Mouse (Mus musculus) embryonic facial prominence, embryonic 10.5 days (tissue): ENCODE data around the gene Slc25a21. TPM values are rescaled to one million over a fixed set of nuclear protein-coding genes. Genes with fewer than 3 reads are reported as not detected.

Experiments
- DNase-seq: peaks from one replicate; pipeline ENCODE4 v3.0.0-alpha.2; 2017; ENCODE audit warnings: low spot score
- H3K27ac ChIP-seq: fragments of 300-500 bp; sonication (generic); replicated peaks from 2 replicates; pipeline ENCODE4 v1.5.1; 2016; ENCODE audit warnings: mild to moderate bottlenecking
- H3K27me3 ChIP-seq: fragments of 300-500 bp; sonication (generic); replicated peaks from 2 replicates; pipeline ENCODE4 v1.6.1; 2016; ENCODE audit warnings: low read depth, mild to moderate bottlenecking; ENCODE audit not compliant: poor library complexity, severe bottlenecking
- H3K36me3 ChIP-seq: fragments of 300-500 bp; sonication (generic); replicated peaks from 2 replicates; pipeline ENCODE4 v1.6.1; 2016; ENCODE audit warnings: mild to moderate bottlenecking, moderate library complexity
- H3K4me1 ChIP-seq: fragments of 300-500 bp; sonication (generic); 2 replicates; pipeline ENCODE4 v1.6.1; 2016
- H3K4me3 ChIP-seq: fragments of 300-500 bp; sonication (generic); 2 replicates; pipeline ENCODE4 v1.5.1; 2016; ENCODE audit warnings: mild to moderate bottlenecking, moderate library complexity
- H3K9me3 ChIP-seq: fragments of 300-500 bp; sonication (generic); 2 replicates; pipeline ENCODE4 v1.6.1; 2016; ENCODE audit warnings: mild to moderate bottlenecking
- WGBS: fragments of 180-500 bp; shearing (Covaris S2); methylation state at CpG from one replicate; pipeline ENCODE4 v1.1.7; 2016; 5-methylcytosine and 5-hydroxymethylcytosine counted together
- polyA plus RNA-seq: library from polyadenylated mRNA; unstranded; fragments of >200 nt; fragmentation: Nextera tagmentation; extraction: Ambion mirVana; gene quantifications from 2 replicates; pipeline ENCODE4 v1.2.1, GENCODE M21; 2016

The Slc25a21 gene
- polyA plus RNA-seq, 1 experiment from 2014 or later = 2.9 TPM

DNA sequence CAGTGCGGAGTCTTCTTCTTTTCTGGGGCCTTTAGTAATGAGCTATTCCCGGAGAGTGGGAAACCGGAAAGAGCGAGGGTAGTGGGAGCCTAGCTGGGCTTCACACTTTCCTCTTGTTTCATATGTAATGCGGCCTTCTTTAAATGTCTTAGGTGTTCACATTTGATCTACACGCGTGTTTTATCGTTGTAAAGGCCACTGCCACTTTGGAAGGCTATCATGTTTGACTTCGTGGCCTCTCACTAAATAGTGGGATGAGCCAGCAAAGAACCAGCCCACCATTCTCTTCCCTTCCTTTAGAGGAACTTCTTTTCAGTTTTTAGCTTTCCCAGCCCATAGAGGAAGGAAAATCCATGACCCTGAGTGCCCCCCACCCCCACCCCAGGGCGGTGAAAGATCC lies 507.9 kb downstream of the Slc25a21 start:
- 2% methylated on average over 10 of the region's 10 CpGs for WGBS
- H3K4me1 ChIP-seq = peaks cover 43% of the 10 kb centered on the region
- H3K27me3 ChIP-seq = peaks cover 100% of the 10 kb centered on the region
- DNase-seq = no peak
- no peaks in the 10 kb centered on the region for H3K9me3 ChIP-seq
- H3K36me3 ChIP-seq = no peaks in the 10 kb centered on the region
- peak overlapping the region; percentile 52 for H3K4me3 ChIP-seq
- no peak overlapping the region for H3K27ac ChIP-seq

DNA sequence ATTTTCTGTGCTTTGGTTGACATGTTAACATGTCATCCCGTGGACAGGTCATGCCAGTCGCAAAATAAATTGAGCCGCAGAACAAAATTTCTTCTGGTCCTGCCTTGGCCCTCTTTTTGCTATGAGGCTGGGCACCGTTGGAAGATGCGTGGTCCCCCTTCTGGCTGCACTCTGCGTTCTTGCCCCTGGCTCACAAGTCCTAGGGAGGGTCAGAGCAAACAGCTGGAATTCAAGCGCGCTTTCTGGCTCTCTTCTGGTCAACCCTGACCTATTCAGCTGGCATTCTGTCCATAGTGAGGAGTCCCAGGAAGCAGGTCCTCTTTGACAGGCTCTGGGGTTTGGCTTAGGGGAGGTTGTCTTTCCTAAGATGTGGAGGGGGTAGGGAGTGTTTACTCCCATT lies 508.4 kb downstream of the Slc25a21 start:
- Histone ChIP-seq H3K9me3 (no peaks in the 10 kb centered on the region), H3K4me3 (no peak overlapping the region), H3K36me3 (no peaks in the 10 kb centered on the region), H3K4me1 (peaks cover 43% of the 10 kb centered on the region), H3K27me3 (peaks cover 100% of the 10 kb centered on the region), H3K27ac (no peak overlapping the region)
- 3% methylated on average over 8 of the region's 8 CpGs for WGBS
- peak; percentile 42 for DNase-seq

DNA sequence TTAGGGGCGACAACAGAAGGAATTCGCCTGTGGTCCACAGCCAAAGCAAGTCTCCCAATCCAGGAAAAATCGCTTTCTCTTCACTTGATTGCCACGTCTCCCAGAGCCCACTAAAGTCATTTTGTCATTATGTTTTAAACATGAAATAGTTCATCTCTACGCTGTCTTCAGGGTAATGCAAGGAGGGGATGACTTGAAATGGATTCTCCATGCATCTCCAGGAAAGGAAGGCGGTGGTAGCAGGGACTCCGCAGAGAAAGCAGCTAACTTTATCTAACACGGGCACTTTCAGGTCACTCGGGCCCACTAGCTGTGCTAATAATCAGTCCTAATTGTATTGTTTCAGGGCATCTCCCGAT lies 508.8 kb downstream of the Slc25a21 start:
- Histone ChIP-seq H3K27ac (no peak overlapping the region), H3K27me3 (peaks cover 100% of the 10 kb centered on the region), H3K4me1 (peaks cover 41% of the 10 kb centered on the region), H3K4me3 (no peak overlapping the region), H3K36me3 (no peaks in the 10 kb centered on the region), H3K9me3 (no peaks in the 10 kb centered on the region)
- no peak for DNase-seq
- 3% methylated on average over 10 of the region's 10 CpGs for WGBS

DNA sequence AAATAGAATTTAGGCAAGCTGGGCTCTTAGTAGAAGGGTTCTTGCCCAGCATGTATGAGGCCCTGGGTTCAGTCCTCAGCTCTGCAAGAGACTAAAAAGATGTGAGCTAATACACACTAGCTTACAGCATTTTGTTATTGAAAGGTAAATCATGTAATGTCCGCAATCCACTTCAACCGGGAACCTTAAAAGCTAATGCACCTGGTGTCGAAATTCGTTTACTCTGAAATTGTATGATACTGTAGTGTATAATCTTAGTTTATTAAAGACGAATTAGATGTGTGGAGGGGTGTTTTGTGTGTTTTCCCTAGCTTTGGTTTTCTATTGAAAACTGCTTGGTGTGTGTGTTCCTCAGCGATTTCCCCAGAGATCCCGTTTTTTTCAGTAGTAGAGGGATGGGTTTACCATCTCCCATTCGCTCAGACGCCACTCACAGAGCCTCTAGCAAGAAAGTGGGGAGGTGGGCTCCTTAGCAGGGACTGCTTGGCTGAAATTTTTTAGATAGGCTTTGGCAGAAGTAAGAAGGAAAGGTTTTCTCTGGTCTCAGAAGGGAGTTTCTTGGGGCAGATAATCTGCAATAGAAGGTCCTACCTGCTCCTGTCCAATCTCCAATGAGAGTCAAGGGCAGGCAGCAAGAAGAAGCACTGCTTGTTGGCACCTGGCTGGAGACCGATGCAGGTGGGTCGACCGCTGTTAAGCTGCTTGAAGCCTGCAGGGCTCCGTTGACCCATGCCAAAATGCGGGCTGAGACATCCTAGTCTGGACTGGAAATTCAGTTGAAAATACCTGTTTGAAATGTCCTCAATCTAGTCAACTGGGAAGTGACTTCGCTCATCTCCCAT lies 509.4 kb downstream of the Slc25a21 start:
- Histone ChIP-seq H3K27ac (no peak overlapping the region), H3K36me3 (no peaks in the 10 kb centered on the region), H3K4me3 (no peak overlapping the region), H3K9me3 (no peaks in the 10 kb centered on the region), H3K4me1 (peaks cover 37% of the 10 kb centered on the region), H3K27me3 (peaks cover 100% of the 10 kb centered on the region)
- DNase-seq = peak; percentile 49
- WGBS = 5% methylated on average over 15 of the region's 15 CpGs

DNA sequence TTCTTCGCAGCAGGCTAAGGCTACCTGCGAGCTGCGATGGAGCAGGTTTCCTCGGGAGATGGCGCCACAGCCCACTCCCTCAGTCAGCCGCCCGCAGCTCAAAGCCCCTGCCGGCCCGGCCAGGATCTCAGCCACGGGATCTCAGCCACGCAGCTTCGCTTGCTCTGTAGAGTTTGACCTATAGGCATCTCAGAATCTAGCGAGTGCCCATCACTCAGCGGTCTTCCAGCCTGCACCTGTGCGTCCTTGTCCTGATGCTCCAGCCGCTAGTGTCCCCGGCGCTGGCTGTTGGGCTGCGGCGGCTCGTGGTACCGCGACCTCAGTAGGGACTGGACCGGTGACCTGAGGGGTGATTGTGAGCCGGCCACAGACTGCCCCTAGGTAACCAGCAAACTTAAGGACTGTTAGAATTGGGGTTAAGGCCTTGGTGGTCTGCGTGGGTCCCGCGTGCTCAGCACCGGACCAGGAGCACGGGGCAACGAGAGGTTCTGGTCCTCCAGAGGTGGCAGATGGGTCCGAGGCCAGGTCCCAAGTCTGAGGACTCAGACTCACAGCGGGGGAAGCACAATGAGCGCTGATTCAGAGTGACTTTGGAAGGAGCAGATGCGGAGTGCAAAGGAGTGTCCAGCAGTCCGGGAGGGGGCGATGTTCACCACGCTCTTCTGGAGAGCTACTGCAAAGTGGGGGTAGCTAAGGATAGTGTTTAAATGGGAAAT lies 516.0 kb downstream of the Slc25a21 start:
- DNase-seq = peak; percentile 83
- WGBS = under 1% methylated on average over 38 of the region's 38 CpGs
- H3K36me3 ChIP-seq = no peaks in the 10 kb centered on the region
- no peaks in the 10 kb centered on the region for H3K9me3 ChIP-seq
- peaks cover 86% of the 10 kb centered on the region for H3K27me3 ChIP-seq
- H3K4me3 ChIP-seq = peak overlapping the region; percentile 62
- H3K4me1 ChIP-seq = peaks cover 15% of the 10 kb centered on the region
- peak overlapping the region; percentile 70 for H3K27ac ChIP-seq

DNA sequence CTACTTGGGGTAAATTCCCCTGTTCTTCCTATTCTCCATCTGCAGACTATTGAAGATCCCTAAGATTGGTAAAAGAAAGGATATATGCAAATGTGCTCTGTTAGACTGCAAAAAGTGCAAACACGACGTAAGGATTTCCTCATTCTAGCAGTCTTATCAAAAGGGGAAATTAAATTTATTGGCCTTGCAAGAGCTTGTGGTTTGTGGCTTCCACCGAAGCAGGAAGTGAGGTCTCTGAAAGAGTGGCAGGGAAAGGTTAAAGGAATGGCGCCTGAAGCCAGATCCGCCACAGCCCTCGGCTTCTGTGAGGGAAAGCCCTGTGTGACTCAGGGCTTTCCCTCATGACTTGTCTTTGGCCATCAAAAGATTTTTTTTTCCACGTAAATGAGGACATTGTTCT lies 519.7 kb downstream of the Slc25a21 start:
- Histone ChIP-seq H3K4me3 (no peak overlapping the region), H3K9me3 (no peaks in the 10 kb centered on the region), H3K4me1 (peaks cover 15% of the 10 kb centered on the region), H3K36me3 (no peaks in the 10 kb centered on the region), H3K27me3 (peaks cover 49% of the 10 kb centered on the region), H3K27ac (no peak overlapping the region)
- 63% methylated on average over 7 of the region's 7 CpGs for WGBS
- DNase-seq = no peak

DNA sequence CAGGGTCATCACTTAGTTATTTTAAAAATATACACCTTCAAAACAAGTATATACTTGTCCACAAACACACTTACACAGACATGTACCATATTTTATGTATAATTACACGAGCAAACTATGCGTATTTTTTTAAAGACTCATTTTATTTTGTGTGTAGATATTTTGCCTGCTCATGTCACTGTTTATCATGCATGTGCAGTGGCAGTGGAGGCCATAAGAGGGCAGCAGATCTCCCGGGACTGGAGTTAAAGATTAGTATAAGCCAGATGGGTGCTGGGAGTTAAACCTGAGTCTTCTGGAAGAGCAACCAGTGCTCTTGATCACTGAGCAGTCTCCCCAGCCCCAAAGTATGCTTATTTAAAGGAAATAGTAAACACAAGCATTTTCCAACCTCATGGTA lies 522.5 kb downstream of the Slc25a21 start:
- WGBS = 35% methylated on average over 3 of the region's 3 CpGs
- Histone ChIP-seq H3K27ac (no peak overlapping the region), H3K4me3 (no peak overlapping the region), H3K27me3 (peaks cover 20% of the 10 kb centered on the region), H3K4me1 (peaks cover 7% of the 10 kb centered on the region), H3K36me3 (no peaks in the 10 kb centered on the region), H3K9me3 (no peaks in the 10 kb centered on the region)
- DNase-seq = peak; percentile 39

DNA sequence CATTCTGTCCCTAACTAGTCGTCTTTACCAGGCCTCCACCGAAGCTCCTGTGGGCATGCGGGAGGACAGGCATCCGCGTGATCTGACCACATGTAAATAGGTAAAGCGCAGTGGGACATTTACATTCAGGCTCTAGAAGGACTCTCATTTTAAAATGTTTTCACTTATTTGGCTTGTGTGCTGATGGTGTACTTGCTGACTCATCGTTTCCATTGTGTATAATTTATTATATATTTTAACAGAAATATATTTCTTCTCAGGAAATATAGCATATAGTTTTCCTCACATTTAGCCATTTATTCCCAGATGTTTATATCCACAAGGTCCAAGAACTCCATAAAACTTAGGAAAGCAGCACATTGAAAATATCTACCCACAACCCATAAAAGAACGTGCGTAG lies 526.5 kb downstream of the Slc25a21 start:
- Histone ChIP-seq H3K36me3 (no peaks in the 10 kb centered on the region), H3K27me3 (no peaks in the 10 kb centered on the region), H3K27ac (no peak overlapping the region), H3K4me3 (no peak overlapping the region), H3K4me1 (peaks cover 13% of the 10 kb centered on the region), H3K9me3 (no peaks in the 10 kb centered on the region)
- DNase-seq = no peak
- 93% methylated on average over 9 of the region's 9 CpGs for WGBS

DNA sequence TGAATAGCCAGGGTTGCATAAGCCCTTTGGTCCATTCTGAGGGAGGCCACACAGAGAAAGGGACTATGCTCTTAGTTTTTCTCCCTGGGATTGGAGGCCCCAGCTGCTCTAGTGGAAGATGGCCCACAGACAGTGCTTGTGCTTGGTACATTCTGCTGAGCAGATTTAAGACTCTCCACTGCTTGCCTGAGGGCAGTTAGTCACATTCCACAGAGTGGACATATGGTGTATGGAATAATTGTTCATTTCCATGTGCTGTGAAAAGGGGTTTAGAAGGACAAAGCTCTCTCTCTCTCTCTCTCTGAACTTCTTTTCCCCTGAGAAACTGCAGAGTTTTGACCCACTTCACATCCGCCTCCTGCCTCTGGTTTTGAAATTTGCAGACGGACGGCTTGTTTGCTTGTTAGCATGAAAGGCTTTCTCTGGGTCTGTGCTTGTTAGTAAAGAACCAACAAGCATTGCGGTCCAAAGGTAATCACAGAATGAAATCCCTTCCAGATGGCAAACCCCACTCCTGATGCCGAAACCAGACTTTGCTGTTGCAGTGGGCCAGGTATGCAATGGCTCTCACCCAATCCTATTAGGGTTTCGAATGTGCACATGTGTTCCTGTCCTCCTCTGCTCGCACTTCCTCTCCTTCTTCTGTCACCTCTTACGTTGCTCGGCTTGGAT lies 527.7 kb downstream of the Slc25a21 start:
- Histone ChIP-seq H3K27me3 (no peaks in the 10 kb centered on the region), H3K36me3 (no peaks in the 10 kb centered on the region), H3K27ac (peak overlapping the region; percentile 7; the same call in 1 of the 2 replicates), H3K4me1 (peaks cover 13% of the 10 kb centered on the region), H3K4me3 (no peak overlapping the region), H3K9me3 (no peaks in the 10 kb centered on the region)
- peak; percentile 18 for DNase-seq
- 56% methylated on average over 9 of the region's 9 CpGs for WGBS

Other genes with a start within 250 kb of the Slc25a21 start
- 92.8 and 93.1 TPM in 2 replicates for gene Prps1l3, start 32.9 kb upstream of the Slc25a21 start, polyA plus RNA-seq
- 9.9 and 10.2 TPM in 2 replicates for gene Mipol1, start 33.0 kb upstream of the Slc25a21 start, polyA plus RNA-seq